Mouse (Mus musculus): ENCODE results near the gene Wdr45. TPM values are rescaled to one million over a fixed set of nuclear protein-coding genes. Genes with fewer than 3 reads are reported as not detected.
"Not testable (repeated sequence)": the region's sequence is repeated elsewhere in the genome, so short reads cannot be mapped to it uniquely, and the experiment has no call there.

Gene Wdr45
- total RNA-seq, 2 experiments from 2014 or later, result 47.7 to 48.1 TPM

DNA sequence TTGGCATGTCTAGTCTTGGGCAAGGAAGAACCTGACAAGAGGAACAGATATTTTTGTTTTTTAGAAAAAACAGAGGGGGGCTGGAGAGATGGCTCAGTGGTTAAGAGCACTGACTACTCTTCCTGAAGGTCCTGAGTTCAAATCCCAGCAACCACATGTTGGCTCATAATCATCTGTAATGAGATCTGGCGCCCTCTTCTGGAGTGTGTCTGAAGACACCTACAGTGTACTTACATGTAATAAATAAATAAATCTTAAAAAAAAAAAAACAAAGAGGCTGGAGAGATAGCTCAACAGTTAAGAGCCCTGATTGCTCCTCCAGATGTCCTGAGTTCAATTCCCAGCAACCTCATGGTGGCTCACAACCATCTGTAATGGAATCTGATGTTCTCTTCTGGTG lies 1.9 kb downstream of the Wdr45 start:
- not testable (repeated sequence) for DNase-seq (ENCODE audit: low spot score in 2 of 2)

DNA sequence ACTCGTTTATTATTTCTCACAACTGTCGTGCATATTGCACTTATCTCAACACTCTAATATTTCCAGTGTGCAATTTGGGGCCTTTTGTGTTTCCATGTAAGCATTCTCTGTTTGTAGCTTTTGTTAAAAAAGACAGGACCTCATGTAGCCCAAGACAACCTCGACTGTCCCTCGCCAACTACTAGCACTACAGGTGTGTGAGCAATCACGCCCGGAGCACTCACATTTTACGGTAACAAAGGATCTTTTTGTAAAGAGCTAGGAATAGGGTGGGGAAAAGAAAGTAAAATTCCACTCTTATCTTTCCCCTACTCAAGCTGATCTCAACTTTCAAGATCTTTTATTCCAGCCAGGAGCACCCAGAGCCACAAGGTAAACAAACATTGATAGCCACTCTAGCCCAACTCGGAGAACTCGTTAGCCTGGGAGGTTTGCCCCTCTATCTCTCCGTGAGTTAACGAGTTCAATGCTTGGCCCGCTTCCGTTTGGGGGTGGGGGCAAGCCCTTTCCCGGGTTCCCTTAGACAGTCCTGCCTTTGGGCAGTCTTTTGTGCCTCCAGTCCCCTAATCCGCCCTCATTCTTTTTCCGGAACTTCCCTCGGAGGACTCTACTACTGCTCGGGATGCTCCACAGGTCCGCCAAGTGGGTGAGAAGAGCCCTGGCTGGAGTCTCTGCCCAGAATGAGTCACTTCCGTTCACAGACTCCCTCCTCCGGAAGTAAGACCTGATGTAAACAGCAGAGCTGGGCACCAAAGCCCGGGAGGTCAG lies 7.6 kb downstream of the Wdr45 start, which contains the start of gene Gm45208:
TSS of gene Gm45208 (plus strand) at position 732 of the 768 bp plus-strand sequence.
- peak; percentile 62 to 80 for DNase-seq (ENCODE audit: low spot score in 2 of 2)

GRCm38 (mm10) chrX:7722282-7722611 lies 8.1 kb downstream of the Wdr45 start:
- DNase-seq (ENCODE audit: low spot score in 2 of 2), result no peak

- no peak for DNase-seq (ENCODE audit: low spot score in 2 of 2)
These were observed 8.6 kb downstream of the Wdr45 start for GRCm38 (mm10) chrX:7722691-7723090.

GRCm38 (mm10) chrX:7724135-7724534 lies 10.0 kb downstream of the Wdr45 start:
- no peak for DNase-seq (ENCODE audit: low spot score in 2 of 2)

- no peak for DNase-seq (ENCODE audit: low spot score in 2 of 2)
These were observed 11.7 kb downstream of the Wdr45 start for GRCm38 (mm10) chrX:7725841-7726240.

- DNase-seq (ENCODE audit: low spot score in 2 of 2), result no peak
These were observed 13.0 kb downstream of the Wdr45 start for GRCm38 (mm10) chrX:7727176-7727575.

DNA sequence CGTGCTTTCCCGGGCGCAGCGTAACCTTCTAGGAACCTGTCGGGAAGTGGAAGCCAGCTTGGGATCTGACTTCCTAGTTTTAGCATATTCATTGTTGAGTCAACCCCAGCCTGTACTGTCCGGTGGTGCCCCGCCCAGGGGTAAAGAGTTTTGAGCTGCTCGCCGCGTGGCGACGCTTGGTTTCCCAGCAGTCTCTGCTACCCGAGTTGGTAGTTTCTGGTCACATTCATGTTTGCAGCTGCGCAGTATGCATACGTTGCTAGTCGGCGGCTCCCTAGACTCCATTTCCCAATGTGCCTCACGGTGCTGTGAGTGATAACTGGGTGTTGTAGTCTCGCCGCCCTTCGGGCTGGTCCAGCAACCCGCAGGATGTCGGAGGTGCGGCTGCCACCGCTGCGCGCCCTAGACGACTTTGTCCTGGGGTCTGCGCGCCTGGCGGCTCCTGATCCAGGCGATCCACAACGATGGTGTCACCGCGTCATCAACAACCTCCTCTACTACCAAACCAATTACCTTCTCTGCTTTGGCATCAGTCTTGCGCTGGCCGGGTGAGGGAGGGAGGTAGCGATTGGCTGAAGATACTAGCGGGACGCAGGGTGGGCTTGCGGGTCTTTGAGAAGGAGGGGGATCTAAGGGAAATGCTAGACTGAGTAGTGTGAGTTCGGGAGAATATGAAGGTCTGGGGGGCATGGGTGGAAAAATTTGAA lies 14.2 kb downstream of the Wdr45 start, which contains the start of gene Praf2:
TSS of gene Praf2 (plus strand) at position 225 of the 707 bp plus-strand sequence.
- DNase-seq (ENCODE audit: low spot score in 2 of 2), result peak; percentile 75 to 83

DNA sequence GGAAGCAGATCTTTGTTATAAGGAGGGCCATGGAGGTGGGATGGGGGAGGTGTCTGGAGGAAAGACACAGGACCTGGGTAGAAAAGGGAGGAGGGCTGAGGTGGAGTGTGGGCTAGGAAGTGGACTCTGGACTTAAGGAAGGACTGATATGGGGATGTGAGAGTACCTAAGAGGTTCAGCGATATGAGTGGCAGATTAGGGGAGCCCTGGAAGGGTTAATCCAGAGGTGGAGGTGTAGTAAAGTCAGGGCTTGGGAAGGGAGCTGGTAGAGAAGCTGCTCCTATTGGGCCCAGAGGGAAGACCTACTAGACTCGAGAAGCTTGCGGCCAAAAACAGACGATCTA lies 14.8 kb downstream of the Wdr45 start:
- no peak for DNase-seq (ENCODE audit: low spot score in 2 of 2)

- DNase-seq (ENCODE audit: low spot score in 2 of 2), result peak in 1 of 2 experiments; percentile 44
These were observed 19.5 kb downstream of the Wdr45 start for GRCm38 (mm10) chrX:7733571-7734156.

DNA sequence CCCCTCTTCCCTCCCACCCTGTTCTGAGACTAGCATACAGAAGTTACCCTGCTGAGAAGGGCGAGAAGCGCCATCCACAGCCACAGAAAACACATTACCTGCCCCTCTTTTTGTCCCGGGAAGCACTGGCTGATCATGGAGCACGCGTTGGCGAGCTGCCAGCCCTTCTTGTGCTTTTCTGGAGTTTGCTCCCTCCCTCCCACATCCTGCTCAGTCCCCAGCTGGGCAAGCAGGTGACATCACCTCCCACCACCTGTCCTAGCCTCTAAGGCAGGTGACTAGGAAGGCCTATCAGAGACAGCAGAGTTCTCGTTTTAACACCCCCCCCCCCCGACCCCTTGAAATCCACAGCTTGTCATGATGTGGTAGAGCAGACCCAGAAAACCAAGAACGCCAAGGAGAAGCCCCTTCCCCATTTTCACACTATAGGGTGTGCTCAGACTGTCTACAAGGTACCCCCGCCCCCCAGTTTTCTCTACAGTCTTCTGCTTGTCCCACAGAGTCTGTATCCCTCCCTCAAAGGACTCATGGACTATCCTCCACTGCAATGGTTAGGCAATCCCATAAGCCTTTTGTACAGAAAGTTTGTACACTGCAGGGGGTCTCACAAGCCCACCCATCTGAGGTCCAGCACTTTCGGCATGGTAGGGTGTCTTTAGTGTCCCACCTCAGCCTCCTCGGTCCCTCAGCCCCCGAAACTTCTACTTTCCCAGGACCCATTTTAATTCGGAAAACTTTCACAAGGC lies 25.4 kb downstream of the Wdr45 start:
- no peak for DNase-seq (ENCODE audit: low spot score in 2 of 2)

- DNase-seq (ENCODE audit: low spot score in 2 of 2), result no peak
These were observed 26.1 kb downstream of the Wdr45 start for GRCm38 (mm10) chrX:7740082-7740819.

DNA sequence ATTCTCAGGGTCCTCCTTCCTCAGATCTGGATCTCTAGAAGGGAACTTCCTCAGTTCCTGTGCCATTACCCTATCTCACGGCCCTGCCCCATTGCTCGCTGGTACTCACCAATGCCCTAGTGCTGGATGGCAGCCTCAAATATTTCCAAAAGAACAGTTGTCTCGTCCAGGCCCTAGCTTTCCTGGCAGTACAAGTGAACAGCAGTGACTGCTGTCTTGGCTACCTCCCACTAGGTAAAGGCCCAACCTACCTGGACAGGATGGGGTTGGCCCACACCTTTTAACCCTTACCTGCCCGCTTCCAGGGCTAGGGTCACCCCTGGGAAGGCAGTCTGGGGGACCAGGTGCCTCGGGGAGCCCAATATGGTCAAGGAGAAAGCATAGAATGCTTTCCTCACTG lies 27.0 kb downstream of the Wdr45 start:
- no peak for DNase-seq (ENCODE audit: low spot score in 2 of 2)

DNA sequence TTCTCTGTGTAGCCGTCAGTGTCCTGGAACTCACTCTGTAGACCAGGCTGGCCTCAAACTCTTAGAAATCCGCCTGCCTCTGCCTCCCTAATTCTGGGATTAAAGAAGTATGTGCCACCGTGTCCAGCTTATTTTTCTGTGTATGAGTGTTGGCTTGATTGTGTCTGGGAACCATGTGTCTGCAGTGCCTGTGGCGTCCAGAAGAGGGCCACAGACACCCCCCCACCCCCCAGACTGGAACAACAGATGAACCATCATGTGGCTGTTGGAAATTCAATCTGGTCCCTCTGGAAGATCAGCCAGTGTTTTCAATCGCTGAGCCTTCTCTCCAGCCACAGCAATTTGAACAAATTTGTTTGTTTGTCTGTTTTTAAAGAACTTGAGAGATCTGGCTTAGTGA lies 29.3 kb downstream of the Wdr45 start:
- DNase-seq (ENCODE audit: low spot score in 2 of 2), result no peak

DNA sequence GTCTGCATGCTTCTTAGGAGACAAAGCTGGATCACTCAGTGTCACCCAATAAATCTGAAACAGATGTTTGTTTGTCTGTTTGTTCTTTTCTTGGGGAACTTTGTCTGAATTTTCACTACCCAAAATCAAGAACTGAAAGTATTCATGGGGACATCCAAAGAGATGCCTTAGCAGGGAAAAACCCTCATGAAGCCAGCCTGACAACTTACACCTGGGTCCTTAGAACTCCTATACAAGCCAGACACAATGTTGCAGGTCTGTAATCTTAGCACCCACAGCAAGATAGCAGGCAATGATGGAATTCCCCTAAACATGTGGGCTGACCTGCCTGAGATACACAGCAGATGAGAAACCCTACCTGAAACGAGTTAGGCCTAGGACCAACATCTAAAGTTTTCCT lies 30.8 kb downstream of the Wdr45 start:
- no peak for DNase-seq (ENCODE audit: low spot score in 2 of 2)

DNA sequence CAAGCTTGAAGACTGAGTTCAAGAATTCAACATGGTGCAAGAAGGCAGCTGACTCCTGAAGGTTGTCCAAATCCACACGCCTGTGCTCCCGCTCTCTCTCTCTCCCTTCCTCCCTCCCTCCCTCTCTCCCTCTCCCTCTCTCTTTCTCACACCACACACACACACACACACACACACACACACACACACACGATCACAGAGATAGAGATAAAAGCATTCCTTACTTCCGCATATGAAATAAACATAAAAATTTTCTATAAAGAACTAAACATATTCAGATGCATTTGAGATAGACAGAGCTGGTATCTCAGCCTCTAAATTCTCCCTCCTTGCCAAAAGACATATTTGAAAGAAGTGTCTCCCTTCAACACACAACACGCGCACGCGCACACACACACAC lies 31.3 kb downstream of the Wdr45 start:
- DNase-seq (ENCODE audit: low spot score in 2 of 2), result no peak

DNA sequence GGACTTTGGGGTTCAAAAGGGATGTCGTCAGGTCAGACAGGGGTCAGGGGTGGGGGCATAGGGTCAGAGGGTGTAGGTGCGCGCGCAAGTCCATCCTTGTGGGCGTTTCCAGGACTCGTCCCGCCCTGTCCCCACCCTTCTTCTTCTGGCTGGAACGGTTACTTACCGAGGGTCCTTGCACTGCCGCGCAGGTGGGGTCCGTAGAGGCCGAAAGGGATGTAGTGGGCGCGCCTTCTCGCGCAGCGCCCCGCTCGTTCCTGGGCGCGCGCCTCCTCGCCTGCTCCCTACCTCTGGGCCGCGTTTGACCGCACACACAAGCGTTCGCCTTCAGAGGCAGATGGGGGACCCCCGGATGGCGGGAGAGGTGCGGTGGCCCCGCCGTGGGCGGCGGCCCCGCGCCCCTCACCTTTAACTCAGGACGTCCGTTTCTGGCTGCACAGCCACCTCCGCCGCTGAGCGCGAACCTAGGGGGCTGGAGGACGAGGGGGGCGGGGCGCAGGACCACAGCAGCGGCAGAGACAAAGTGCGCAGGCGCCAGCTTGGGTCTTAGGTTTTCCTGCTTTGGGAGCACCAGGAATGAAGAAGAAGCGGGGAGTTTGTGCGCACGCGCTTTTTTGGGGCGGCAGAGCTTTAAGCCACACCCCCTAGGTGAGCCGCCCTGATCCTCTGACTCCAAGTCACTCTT lies 36.4 kb downstream of the Wdr45 start, which contains the start of gene Ccdc120:
TSS of gene Ccdc120 (minus strand) at position 474 of the 685 bp plus-strand sequence.
- peak; percentile 42 to 75 for DNase-seq (ENCODE audit: low spot score in 2 of 2)

DNA sequence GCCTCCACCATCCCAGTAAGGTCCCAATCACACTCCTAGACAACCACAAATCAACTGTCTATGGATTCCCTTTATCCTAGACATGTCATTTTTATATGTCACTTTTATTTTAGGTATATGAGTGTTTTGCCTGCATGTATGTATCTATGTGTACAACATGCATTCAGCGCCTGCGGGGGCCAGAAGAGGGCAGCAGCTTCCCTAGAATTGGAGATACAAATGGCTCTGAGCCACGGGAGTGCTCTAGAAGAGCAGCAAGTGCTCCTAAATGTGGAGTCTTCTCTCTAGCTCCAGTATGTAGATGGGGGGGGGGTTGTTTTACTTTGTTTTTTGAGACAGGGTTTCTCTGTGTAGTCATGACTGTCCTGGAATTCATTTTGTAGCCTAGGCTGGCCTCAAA lies 39.5 kb downstream of the Wdr45 start:
- DNase-seq (ENCODE audit: low spot score in 2 of 2), result not testable (repeated sequence)

DNA sequence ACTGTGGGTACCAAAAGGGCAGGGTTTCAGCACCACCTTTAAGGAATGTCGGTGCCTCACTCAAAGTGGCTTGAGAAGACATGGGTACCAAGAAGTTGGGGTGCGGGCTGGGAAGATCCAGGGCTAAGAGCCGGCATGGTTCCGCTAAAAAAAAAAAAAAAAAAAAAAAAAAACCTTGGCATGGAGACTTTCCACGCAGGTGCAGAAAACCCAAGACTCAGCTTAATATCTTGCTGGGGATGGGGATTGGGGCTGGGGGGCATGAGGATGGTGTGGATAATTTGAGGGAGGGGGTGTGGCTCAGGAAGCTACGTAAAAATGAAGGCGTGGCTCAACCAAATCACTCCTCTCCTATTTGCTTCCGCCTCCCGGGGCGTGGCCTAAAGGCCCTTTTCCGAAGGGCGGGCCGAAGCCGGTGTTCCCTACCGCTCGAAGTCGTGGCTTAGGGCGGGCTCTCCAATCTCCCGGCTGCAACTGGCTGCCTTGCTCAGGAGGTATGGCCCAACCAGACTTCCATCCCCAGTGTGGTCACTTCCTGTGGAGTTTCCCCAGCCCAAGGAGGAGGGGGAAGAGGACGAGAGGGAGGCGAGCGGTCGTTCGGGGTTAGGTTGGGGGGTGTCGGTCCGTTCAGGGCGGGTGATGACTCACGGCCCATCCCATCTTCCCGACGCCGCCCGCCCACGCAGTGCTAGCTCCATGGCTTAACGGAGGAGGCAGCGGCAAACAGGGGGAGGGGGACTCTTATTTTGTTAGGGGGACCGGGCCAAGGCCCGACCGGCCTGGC lies 48.2 kb downstream of the Wdr45 start, which contains the start of gene Tfe3:
TSS of gene Tfe3 (plus strand) at position 424 of the 784 bp plus-strand sequence.
- peak; percentile 76 to 92 for DNase-seq (ENCODE audit: low spot score in 2 of 2)

GRCm38 (mm10) chrX:7762921-7763197 lies 48.7 kb downstream of the Wdr45 start:
- DNase-seq (ENCODE audit: low spot score in 2 of 2), result no peak
